Mouse (Mus musculus) stomach, embryonic 16.5 days (tissue): Measurements from ENCODE around the gene Trank1. TPM values are rescaled to one million over a fixed set of nuclear protein-coding genes. Genes with fewer than 3 reads are reported as not detected.

Experiments
- ATAC-seq: fragments of 200-750 bp; cut with Nextera tagmentation; 2 replicates; pipeline ENCODE4 v1.8.0; 2017; ENCODE audit warnings: moderate number of reproducible peaks, moderate TSS enrichment; ENCODE audit not compliant: insufficient read depth, low FRiP score
- H3K27ac ChIP-seq: fragments of 300-500 bp; sonication (generic); 2 replicates; pipeline ENCODE4 v1.5.1; 2014; ENCODE audit warnings: low read length
- H3K27me3 ChIP-seq: fragments of 300-500 bp; sonication (generic); 2 replicates; pipeline ENCODE4 v1.6.1; 2014; ENCODE audit warnings: low read length, control low read depth, mixed read lengths; ENCODE audit not compliant: control insufficient read depth, insufficient read depth
- H3K36me3 ChIP-seq: fragments of 300-500 bp; sonication (generic); 2 replicates; pipeline ENCODE4 v1.6.1; 2014; ENCODE audit warnings: low read length; ENCODE audit not compliant: control insufficient read depth, insufficient read depth
- H3K4me1 ChIP-seq: fragments of 300-500 bp; sonication (generic); 2 replicates; pipeline ENCODE4 v1.6.1; 2014; ENCODE audit warnings: low read length, control low read depth, mixed read lengths; ENCODE audit not compliant: control insufficient read depth, insufficient read depth
- H3K4me2 ChIP-seq: fragments of 300-500 bp; sonication (generic); 2 replicates; pipeline ENCODE4 v1.6.1; 2014; ENCODE audit warnings: low read depth, low read length, mixed read lengths
- H3K4me3 ChIP-seq: fragments of 300-500 bp; sonication (generic); replicated peaks from 2 replicates; pipeline ENCODE4 v1.5.1; 2014; ENCODE audit warnings: mild to moderate bottlenecking, low read length
- H3K9ac ChIP-seq: fragments of 300-500 bp; sonication (generic); 2 replicates; pipeline ENCODE4 v1.6.1; 2014; ENCODE audit warnings: low read length
- H3K9me3 ChIP-seq: fragments of 300-500 bp; sonication (generic); replicated peaks from 2 replicates; pipeline ENCODE4 v1.6.1; 2016; ENCODE audit warnings: low read length, control low read depth; ENCODE audit not compliant: control insufficient read depth
- WGBS: fragments of 180-500 bp; shearing (Covaris S2); extraction: QIAGEN DNeasy Blood & Tissue Kit; methylation state at CpG from one replicate; pipeline ENCODE4 v1.1.7; 2014; 5-methylcytosine and 5-hydroxymethylcytosine counted together
- polyA plus RNA-seq: library from polyadenylated mRNA; unstranded; fragments of >200 nt; fragmentation: Nextera tagmentation; extraction: Ambion mirVana; gene quantifications from 2 replicates; pipeline ENCODE4 v1.2.1, GENCODE M21; 2015

The Trank1 gene
- polyA plus RNA-seq, 1 experiment from 2014 or later = 0.08 TPM

GRCm38 (mm10) chr9:111313299-111313698, 1.8 kb downstream of the Trank1 start:
- no peak for ATAC-seq
- no peak overlapping the region for H3K4me3 ChIP-seq
- H3K36me3 ChIP-seq = no peaks in the 10 kb centered on the region
- H3K4me1 ChIP-seq = peaks cover 16% of the 10 kb centered on the region
- H3K9ac ChIP-seq = no peak overlapping the region
- no peak overlapping the region for H3K27ac ChIP-seq
- H3K27me3 ChIP-seq = peaks cover 54% of the 10 kb centered on the region
- WGBS = 18% methylated on average over 5 of the region's 6 CpGs
- 0 out of 2 replicates have a peak, but pooled peaks cover 6% of the 10 kb centered on the region for H3K9me3 ChIP-seq
- H3K4me2 ChIP-seq = no peak overlapping the region

- WGBS = 24% methylated on average over 5 of the region's 5 CpGs
- ATAC-seq = no peak
- no peak overlapping the region for H3K4me3 ChIP-seq
Measured at GRCm38 (mm10) chr9:111313793-111314192, 2.3 kb downstream of the Trank1 start.

GRCm38 (mm10) chr9:111314219-111314618, 2.7 kb downstream of the Trank1 start:
- Histone ChIP-seq H3K9me3 (0 out of 2 replicates have a peak, but pooled peaks cover 6% of the 10 kb centered on the region), H3K4me1 (peaks cover 16% of the 10 kb centered on the region), H3K27me3 (peaks cover 53% of the 10 kb centered on the region), H3K9ac (no peak overlapping the region), H3K27ac (no peak overlapping the region), H3K36me3 (no peaks in the 10 kb centered on the region), H3K4me2 (no peak overlapping the region), H3K4me3 (no peak overlapping the region)
- 36% methylated on average over 5 of the region's 5 CpGs for WGBS
- no peak; the same call in 1 of the 2 replicates for ATAC-seq

More at GRCm38 (mm10) chr9:111313793-111314192, 2.3 kb downstream of the Trank1 start:
- peaks cover 54% of the 10 kb centered on the region for H3K27me3 ChIP-seq
- no peaks in the 10 kb centered on the region for H3K36me3 ChIP-seq
- H3K4me1 ChIP-seq = peaks cover 16% of the 10 kb centered on the region
- H3K27ac ChIP-seq = no peak overlapping the region
- H3K4me2 ChIP-seq = no peak overlapping the region
- H3K9me3 ChIP-seq = 0 out of 2 replicates have a peak, but pooled peaks cover 6% of the 10 kb centered on the region
- H3K9ac ChIP-seq = no peak overlapping the region

GRCm38 (mm10) chr9:111320912-111321311, 9.4 kb downstream of the Trank1 start:
- WGBS = 74% methylated on average over 4 of the region's 4 CpGs
- Histone ChIP-seq H3K27ac (no peak overlapping the region), H3K9ac (no peak overlapping the region), H3K4me1 (no peaks in the 10 kb centered on the region), H3K4me2 (no peak overlapping the region), H3K27me3 (no peaks in the 10 kb centered on the region), H3K36me3 (no peaks in the 10 kb centered on the region), H3K4me3 (no peak overlapping the region), H3K9me3 (no peaks in the 10 kb centered on the region)
- no peak for ATAC-seq

GRCm38 (mm10) chr9:111324881-111325280, 13.3 kb downstream of the Trank1 start:
- Histone ChIP-seq H3K27me3 (no peaks in the 10 kb centered on the region), H3K4me1 (no peaks in the 10 kb centered on the region), H3K9ac (no peak overlapping the region), H3K4me3 (no peak overlapping the region), H3K36me3 (no peaks in the 10 kb centered on the region), H3K4me2 (no peak overlapping the region), H3K9me3 (no peaks in the 10 kb centered on the region), H3K27ac (no peak overlapping the region)
- 58% methylated on average over 2 of the region's 2 CpGs for WGBS
- ATAC-seq = no peak

GRCm38 (mm10) chr9:111329881-111330280, 18.3 kb downstream of the Trank1 start:
- Histone ChIP-seq H3K4me3 (no peak overlapping the region), H3K9me3 (no peaks in the 10 kb centered on the region), H3K4me1 (no peaks in the 10 kb centered on the region), H3K27ac (no peak overlapping the region), H3K4me2 (no peak overlapping the region), H3K9ac (no peak overlapping the region), H3K27me3 (no peaks in the 10 kb centered on the region), H3K36me3 (no peaks in the 10 kb centered on the region)
- 85% methylated on average over 4 of the region's 4 CpGs for WGBS
- ATAC-seq = no peak

GRCm38 (mm10) chr9:111333790-111334189, 22.3 kb downstream of the Trank1 start:
- no peak overlapping the region for H3K4me3 ChIP-seq
- H3K9me3 ChIP-seq = no peaks in the 10 kb centered on the region
- H3K36me3 ChIP-seq = no peaks in the 10 kb centered on the region
- H3K27ac ChIP-seq = no peak overlapping the region
- no peaks in the 10 kb centered on the region for H3K4me1 ChIP-seq
- no peak for ATAC-seq
- no peaks in the 10 kb centered on the region for H3K27me3 ChIP-seq
- no peak overlapping the region for H3K9ac ChIP-seq
- WGBS = 47% methylated on average over 2 of the region's 2 CpGs
- no peak overlapping the region for H3K4me2 ChIP-seq

- H3K27ac ChIP-seq = no peak overlapping the region
- H3K4me3 ChIP-seq = no peak overlapping the region
- H3K36me3 ChIP-seq = no peaks in the 10 kb centered on the region
- WGBS = 73% methylated on average over 4 of the region's 4 CpGs
- H3K9ac ChIP-seq = no peak overlapping the region
- no peak overlapping the region for H3K4me2 ChIP-seq
- H3K27me3 ChIP-seq = no peaks in the 10 kb centered on the region
- H3K4me1 ChIP-seq = no peaks in the 10 kb centered on the region
- H3K9me3 ChIP-seq = no peaks in the 10 kb centered on the region
- no peak for ATAC-seq
Measured at GRCm38 (mm10) chr9:111334555-111335164, 23.1 kb downstream of the Trank1 start.

- no peaks in the 10 kb centered on the region for H3K4me1 ChIP-seq
- H3K9ac ChIP-seq = no peak overlapping the region
- no peaks in the 10 kb centered on the region for H3K9me3 ChIP-seq
- no peak overlapping the region for H3K27ac ChIP-seq
- H3K27me3 ChIP-seq = no peaks in the 10 kb centered on the region
- no peaks in the 10 kb centered on the region for H3K36me3 ChIP-seq
- H3K4me2 ChIP-seq = no peak overlapping the region
- no peak overlapping the region for H3K4me3 ChIP-seq
- WGBS = 65% methylated on average over 7 of the region's 7 CpGs
- no peak for ATAC-seq
Measured at GRCm38 (mm10) chr9:111351233-111351632, 39.7 kb downstream of the Trank1 start.
